Mouse (Mus musculus) lung, adult 2 months (tissue): ENCODE results near the gene Tuba3a. TPM values are rescaled to one million over a fixed set of nuclear protein-coding genes. Genes with fewer than 3 reads are reported as not detected.

Source experiments
- DNase-seq: peaks from one replicate; pipeline ENCODE4 v3.0.0; 2022
- H3K4me1 ChIP-seq: fragments of 200-500 bp; 2 replicates; pipeline ENCODE4 v1.6.1; 2011; ENCODE audit warnings: low read length; ENCODE audit not compliant: control insufficient read depth, insufficient read depth
- H3K4me3 ChIP-seq: fragments of 200-500 bp; replicated peaks from 2 replicates; pipeline ENCODE3; 2011; ENCODE audit warnings: low read depth, mild to moderate bottlenecking, control low read depth, low read length; ENCODE audit errors: extremely low read depth
- CTCF ChIP-seq: fragments of 200-500 bp; IDR thresholded peaks from 2 replicates; pipeline ENCODE4 v1.5.1; 2011; ENCODE audit warnings: mild to moderate bottlenecking, low read length, control low read depth; ENCODE audit not compliant: insufficient read depth
- POLR2A ChIP-seq: fragments of 200-500 bp; IDR thresholded peaks from 2 replicates; pipeline ENCODE4 v1.6.1; 2011; ENCODE audit warnings: low read depth, mild to moderate bottlenecking, control low read depth, low read length, borderline replicate concordance; ENCODE audit errors: extremely low read depth
- WGBS: fragments of 180-500 bp; shearing (Covaris S2); methylation state at CpG from one replicate; pipeline ENCODE4 v1.1.7; 2018; 5-methylcytosine and 5-hydroxymethylcytosine counted together
- polyA plus RNA-seq: library from polyadenylated mRNA; depleted of rRNA; stranded (reverse); fragments of >200 nt; gene quantifications from 2 replicates; pipeline ENCODE4 v1.2.3, GENCODE M21; 2012

Tuba3a gene
- polyA plus RNA-seq, 1 experiment: 0.17 TPM

- no peak for TF ChIP-seq CTCF
- TF ChIP-seq POLR2A: peak; percentile 21; the same call in 1 of the 2 replicates
- peak; percentile 36 for DNase-seq
- peaks cover 6% of the 10 kb centered on the region; the same call in 1 of the 2 replicates for H3K4me1 ChIP-seq
- no peak overlapping the region for H3K4me3 ChIP-seq
Observed at GRCm38 (mm10) chr6:125319919-125320296, 34.1 kb upstream of the Tuba3a start.

GRCm38 (mm10) chr6:125318981-125319918 is 33.4 kb upstream of the Tuba3a start:
- H3K4me3 ChIP-seq: peak overlapping the region; percentile 20
- DNase-seq: peak; percentile 74
- 39% methylated on average over 15 of the region's 15 CpGs for WGBS
- peaks cover 9% of the 10 kb centered on the region for H3K4me1 ChIP-seq
- peak; percentile 53; the same call in 1 of the 2 replicates for TF ChIP-seq POLR2A
- no peak for TF ChIP-seq CTCF

- TF ChIP-seq CTCF (no peak), POLR2A (no peak)
- WGBS: 19% methylated on average over 7 of the region's 7 CpGs
- DNase-seq: no peak
Observed at GRCm38 (mm10) chr6:125317077-125317476, 31.2 kb upstream of the Tuba3a start.

GRCm38 (mm10) chr6:125314746-125315145 is 28.9 kb upstream of the Tuba3a start:
- no peak for DNase-seq
- TF ChIP-seq POLR2A: no peak
- no peak for TF ChIP-seq CTCF
- Histone ChIP-seq H3K4me3 (no peak overlapping the region), H3K4me1 (peaks cover 18% of the 10 kb centered on the region)
- 73% methylated on average over 6 of the region's 6 CpGs for WGBS

More at GRCm38 (mm10) chr6:125317077-125317476, 31.2 kb upstream of the Tuba3a start:
- H3K4me1 ChIP-seq: peaks cover 19% of the 10 kb centered on the region
- H3K4me3 ChIP-seq: no peak overlapping the region

- no peak for DNase-seq
- TF ChIP-seq POLR2A (no peak), CTCF (no peak)
- H3K4me1 ChIP-seq: peaks cover 17% of the 10 kb centered on the region
- WGBS: 50% methylated on average over 7 of the region's 7 CpGs
- peak overlapping the region; percentile 63 for H3K4me3 ChIP-seq
Observed at GRCm38 (mm10) chr6:125314231-125314563, 28.4 kb upstream of the Tuba3a start.

DNA sequence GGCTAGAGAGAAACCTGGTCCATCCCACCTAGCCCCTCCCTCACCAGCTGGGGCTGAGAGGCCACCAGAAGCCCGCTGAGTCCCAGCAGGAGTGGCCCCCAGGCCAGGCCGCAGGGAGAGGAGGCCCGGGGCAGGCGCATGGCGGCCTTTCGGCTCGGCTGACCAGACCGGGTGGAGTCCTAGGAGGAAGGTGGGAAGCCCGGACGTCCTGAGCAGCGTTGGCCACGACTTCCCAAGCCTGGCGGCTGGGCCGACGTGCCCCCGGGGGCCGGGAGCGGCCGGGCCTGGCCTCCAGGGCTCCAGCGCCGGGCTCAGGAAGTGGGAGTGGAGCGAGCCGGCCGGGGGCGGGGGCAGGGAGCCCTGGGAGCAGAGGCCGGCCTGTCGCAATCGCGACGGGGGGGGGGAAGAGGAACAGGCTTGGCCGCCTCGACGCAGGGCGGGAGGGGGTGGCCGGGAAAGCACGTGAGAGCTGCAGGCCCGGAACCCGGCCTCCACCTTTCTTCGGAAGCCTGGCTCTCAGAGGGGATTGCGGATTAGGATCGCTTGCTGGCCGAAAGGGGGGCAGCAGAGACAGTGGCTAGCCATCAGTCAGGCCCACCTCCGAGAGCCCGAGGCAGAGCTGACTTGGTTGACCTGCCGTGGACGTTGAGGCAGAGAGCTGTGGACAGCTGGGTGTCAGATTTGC is 27.8 kb upstream of the Tuba3a start, which contains the start of gene Ltbr:
Gene Ltbr (minus strand): TSS at position 340 of the 685 bp plus-strand sequence.
- 2% methylated on average over 45 of the region's 46 CpGs for WGBS

DNA sequence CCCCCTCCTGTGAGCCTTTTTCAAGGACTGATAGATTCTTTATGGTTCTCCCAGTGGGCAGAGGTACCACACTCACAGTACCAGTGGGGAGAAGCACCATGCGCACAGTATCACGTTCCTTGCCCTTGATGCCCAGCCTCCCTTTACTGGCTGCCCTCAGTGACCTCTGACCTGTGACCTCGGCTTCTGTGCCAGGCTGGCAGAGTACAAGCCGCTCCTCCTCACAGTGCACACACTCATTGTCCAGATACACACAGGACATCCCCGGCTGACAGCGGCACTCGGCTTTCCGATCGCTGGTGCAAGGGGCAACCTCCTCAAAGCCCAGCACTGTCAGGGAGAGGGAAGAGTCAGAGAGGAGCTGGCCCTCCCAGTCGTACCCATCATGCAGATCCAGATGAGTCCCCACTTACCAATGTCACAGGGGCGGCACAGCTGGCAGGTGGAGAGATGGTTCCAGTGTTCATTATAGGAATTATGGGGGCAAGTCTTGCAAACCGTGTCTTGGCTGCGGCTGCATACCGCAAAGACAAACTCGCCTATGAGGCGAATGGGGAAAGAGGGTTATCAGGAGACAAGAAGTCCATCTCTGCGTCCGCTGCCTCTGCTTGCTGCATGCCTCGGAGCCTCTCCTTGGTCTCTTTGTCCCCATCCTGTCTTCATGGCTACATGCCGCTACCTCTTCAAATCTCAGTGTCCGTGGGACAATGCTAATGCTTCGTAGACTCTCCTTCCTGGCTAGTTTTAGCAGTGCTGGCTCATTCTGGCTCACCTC is 26.9 kb upstream of the Tuba3a start:
- Histone ChIP-seq H3K4me1 (peaks cover 14% of the 10 kb centered on the region), H3K4me3 (peak overlapping the region; percentile 72)
- peak; percentile 37 for DNase-seq
- TF ChIP-seq POLR2A (peak; percentile 34; the same call in 1 of the 2 replicates), CTCF (no peak)
- WGBS: 16% methylated on average over 22 of the region's 22 CpGs

More for the DNA sequence above, 27.8 kb upstream of the Tuba3a start, which contains the start of gene Ltbr:
- peak; percentile 85 for DNase-seq
- peak; percentile 71 for TF ChIP-seq POLR2A
- TF ChIP-seq CTCF: no peak
- Histone ChIP-seq H3K4me3 (peak within 1 kb of the TSS; percentile 72), H3K4me1 (peaks cover 16% of the 10 kb centered on the region)

DNA sequence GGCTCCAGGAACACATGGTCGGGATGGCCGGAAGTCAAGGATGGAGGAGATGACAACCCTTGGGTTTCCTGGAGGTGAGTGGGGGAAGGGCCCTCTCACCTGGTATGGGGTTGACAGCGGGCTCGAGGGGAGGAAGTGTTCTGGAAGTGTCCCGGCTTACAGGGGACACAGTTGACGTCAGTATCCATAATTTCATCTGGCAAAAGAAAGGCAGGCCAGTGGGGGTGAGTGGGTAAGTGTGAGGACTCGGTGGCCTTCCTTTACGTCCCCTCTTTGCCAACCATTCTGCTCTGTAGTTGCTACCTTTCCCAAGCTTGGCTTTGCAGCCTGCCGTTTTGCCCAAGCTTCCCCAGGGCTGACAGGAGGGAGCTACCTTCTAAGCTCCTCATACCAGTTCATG is 26.3 kb upstream of the Tuba3a start:
- no peak for DNase-seq
- Histone ChIP-seq H3K4me3 (peak overlapping the region; percentile 72), H3K4me1 (peaks cover 14% of the 10 kb centered on the region)
- TF ChIP-seq POLR2A (no peak), CTCF (no peak)
- 47% methylated on average over 9 of the region's 9 CpGs for WGBS

DNA sequence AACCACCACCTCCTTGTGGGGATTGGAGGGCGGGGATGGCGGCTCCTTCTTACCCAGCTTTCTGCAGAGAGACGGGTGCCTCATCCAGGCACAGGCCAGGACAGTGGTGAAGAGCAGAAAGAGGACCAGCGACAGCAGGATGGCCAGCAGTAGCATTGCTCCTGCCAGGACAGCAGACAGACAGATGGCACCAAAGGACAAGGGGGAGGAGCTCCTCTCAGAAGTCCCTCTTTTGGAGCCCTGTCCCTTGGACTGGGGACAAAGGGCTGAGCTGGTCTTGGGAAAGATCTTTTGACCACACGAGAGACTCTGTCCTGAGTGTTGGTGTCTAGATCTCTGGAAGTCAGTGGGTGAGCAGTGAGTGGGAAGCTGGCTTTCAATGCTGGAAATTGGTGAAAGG is 23.6 kb upstream of the Tuba3a start:
- H3K4me3 ChIP-seq: no peak overlapping the region
- TF ChIP-seq POLR2A (no peak), CTCF (no peak)
- 68% methylated on average over 5 of the region's 5 CpGs for WGBS
- H3K4me1 ChIP-seq: peaks cover 13% of the 10 kb centered on the region
- no peak for DNase-seq

DNA sequence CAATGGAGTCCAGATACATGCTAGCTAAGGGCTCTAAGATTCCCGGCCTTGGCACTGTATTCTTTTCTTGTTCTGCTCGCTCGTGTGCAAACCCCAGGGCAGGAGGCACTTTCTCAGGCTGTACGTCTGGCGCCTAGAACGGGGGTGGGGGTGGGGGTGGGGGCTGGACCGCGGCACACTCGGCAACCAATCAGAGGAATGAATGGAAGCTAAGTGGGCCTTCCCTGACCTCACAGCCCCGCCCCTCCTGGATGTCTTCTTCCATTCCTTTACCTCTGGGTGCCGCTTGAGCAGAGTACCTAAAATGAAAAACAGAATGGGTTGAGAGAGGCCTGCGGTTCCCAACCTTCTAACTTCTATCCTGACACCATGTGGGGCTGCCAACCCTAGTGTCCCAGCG is 23.1 kb upstream of the Tuba3a start:
- no peak for DNase-seq
- TF ChIP-seq CTCF (no peak), POLR2A (no peak)
- Histone ChIP-seq H3K4me3 (no peak overlapping the region), H3K4me1 (peaks cover 9% of the 10 kb centered on the region)
- 58% methylated on average over 13 of the region's 13 CpGs for WGBS
